8 mouse cellular contexts compared by ENCODE assay signal in genomic region chr19:59208475-59208874, GRCm38 (mm10). TPM values are rescaled to one million over a fixed set of nuclear protein-coding genes. Genes with fewer than 3 reads are reported as not detected.
DNase-seq lines count a peak whose midpoint lies in the region; ATAC-seq and TF ChIP-seq lines count a peak whose summit lies in the region.

No protein-coding gene starts in this region.

- no peaks in the 10 kb centered on the region for H3K79me2 ChIP-seq in heart, adult 2 months (replicated peaks; ENCODE audit: control insufficient read depth, insufficient read depth, low read length)

- no peaks in the 10 kb centered on the region for H3K4me1 ChIP-seq in heart, adult 2 months (ENCODE audit: control insufficient read depth, insufficient read depth, low read length)
- H3K4me1 ChIP-seq in heart, embryonic 10.5 days = peaks cover 5% of the 10 kb centered on the region; the same call in 1 of the 2 replicates
- no peaks in the 10 kb centered on the region for H3K4me1 ChIP-seq in cortical plate, adult 2 months (ENCODE audit: control insufficient read depth, insufficient read depth, low read length)

- no peak overlapping the region for H3K9ac ChIP-seq in heart, adult 2 months (ENCODE audit: low read depth, low read length)

- 29% methylated on average over 5 of the region's 5 CpGs for WGBS in heart, adult 2 months
- 22% methylated on average over 5 of the region's 5 CpGs for WGBS in heart, embryonic 10.5 days

- intact Hi-C loops in heart, adult 2 months (cut with DNase I) = loop anchor here (5.0 kb wide), 1 partner anchor 446 kb away; no protein-coding TSS in a partner anchor

- no peak overlapping the region for H3K4me3 ChIP-seq in heart, adult 2 months
- no peak overlapping the region for H3K4me3 ChIP-seq in heart, embryonic 10.5 days
- H3K4me3 ChIP-seq in cortical plate, adult 2 months (ENCODE audit: insufficient read depth, low read length) = no peak overlapping the region

- DNase-seq in heart, adult 2 months = peak; percentile 27 to 59
- no peak for DNase-seq in heart, embryonic 10.5 days (ENCODE audit: low spot score)
- peak; percentile 54 to 87 for DNase-seq in adrenal gland, adult (ENCODE audit: inconsistent age in 2 of 2, low spot score in 1 of 2)
- DNase-seq in gastrocnemius, postnatal 25 days = peak; percentile 15
- DNase-seq in layer of hippocampus, adult 9-11 months = peak; percentile 52
- DNase-seq in spleen, postnatal 10 days (ENCODE audit: low spot score in 2 of 2) = peak; percentile 44 to 74

- no peaks in the 10 kb centered on the region for H3K9me3 ChIP-seq in heart, embryonic 10.5 days

- no peaks in the 10 kb centered on the region for H3K27me3 ChIP-seq in heart, adult 2 months (ENCODE audit: control insufficient read depth, insufficient read depth, low read length)
- peaks cover 21% of the 10 kb centered on the region for H3K27me3 ChIP-seq in heart, embryonic 10.5 days (ENCODE audit: insufficient read depth, poor library complexity, severe bottlenecking)

- H3K27ac ChIP-seq in heart, adult 2 months = no peak overlapping the region
- no peak overlapping the region for H3K27ac ChIP-seq in heart, embryonic 10.5 days
- no peak overlapping the region for H3K27ac ChIP-seq in cortical plate, adult 2 months (ENCODE audit: insufficient read depth, low read length)

- no peak for TF ChIP-seq POLR2A in heart, adult 2 months (IDR thresholded peaks at IDR 0.05; ENCODE audit: insufficient read depth, low read depth, low read length)
- TF ChIP-seq POLR2A in cortical plate, adult 2 months (IDR thresholded peaks at IDR 0.05; ENCODE audit: extremely low read depth, insufficient read depth, low read length) = no peak

- peak; percentile 84 for TF ChIP-seq CTCF in heart, adult 2 months (IDR thresholded peaks at IDR 0.05)
- TF ChIP-seq CTCF in cortical plate, adult 2 months (IDR thresholded peaks at IDR 0.05; ENCODE audit: extremely low read depth, insufficient read depth, low read length) = peak; percentile 83

- TF ChIP-seq EP300 in heart, adult 2 months (IDR thresholded peaks at IDR 0.05; ENCODE audit: insufficient read depth, low read depth, low read length) = no peak

- H3K36me3 ChIP-seq in heart, adult 2 months (ENCODE audit: control insufficient read depth, insufficient read depth, low read length) = no peaks in the 10 kb centered on the region
- no peaks in the 10 kb centered on the region for H3K36me3 ChIP-seq in heart, embryonic 10.5 days

- peak; percentile 77 for ATAC-seq in megakaryocyte, adult 5-6 weeks (ENCODE audit: poor library complexity, severe bottlenecking)

RNA-seq across cellular contexts. Expression of gene Kcnk18, which starts 10.5 kb away (rescaled TPM):
- total RNA-seq in heart, adult 2 months (2021) = not detected
- not detected in 2 replicates for polyA plus RNA-seq in heart, adult 2 months (2012; rRNA removed)
- not detected in 2 replicates for polyA plus RNA-seq in heart, embryonic 10.5 days (2016; fragmentation: Nextera tagmentation; extraction: Ambion mirVana)
- polyA plus RNA-seq in cortical plate, adult 2 months (2012; rRNA removed) = not detected in 2 replicates
- total RNA-seq in gastrocnemius, postnatal 25 days (2021) = not detected
- total RNA-seq in megakaryocyte, adult 5-6 weeks (2015) = not detected in 2 replicates
- total RNA-seq in megakaryocyte, adult 5-6 weeks (2017) = not detected in 2 replicates

RNA-seq across cellular contexts. Expression of gene Vax1, which starts 38.6 kb away (rescaled TPM):
- not detected for total RNA-seq in heart, adult 2 months (2021)
- not detected in 2 replicates for polyA plus RNA-seq in heart, adult 2 months (2012; rRNA removed)
- not detected in 2 replicates for polyA plus RNA-seq in heart, embryonic 10.5 days (2016; fragmentation: Nextera tagmentation; extraction: Ambion mirVana)
- polyA plus RNA-seq in cortical plate, adult 2 months (2012; rRNA removed) = 0.98 and 1.6 TPM in 2 replicates
- not detected for total RNA-seq in gastrocnemius, postnatal 25 days (2021)
- total RNA-seq in megakaryocyte, adult 5-6 weeks (2015) = not detected in 2 replicates
- not detected in 2 replicates for total RNA-seq in megakaryocyte, adult 5-6 weeks (2017)

RNA-seq across cellular contexts. Expression of gene Slc18a2, which starts 52.2 kb away (rescaled TPM):
- total RNA-seq in heart, adult 2 months (2021) = under 1 TPM; 0.80 to 0.94 TPM
- polyA plus RNA-seq in heart, adult 2 months (2012; rRNA removed) = 0.61 and 0.94 TPM in 2 replicates
- 9.0 and 10.1 TPM in 2 replicates for polyA plus RNA-seq in heart, embryonic 10.5 days (2016; fragmentation: Nextera tagmentation; extraction: Ambion mirVana)
- polyA plus RNA-seq in cortical plate, adult 2 months (2012; rRNA removed) = 0.08 and 0.17 TPM in 2 replicates
- under 1 TPM; 0.13 to 0.15 TPM for total RNA-seq in gastrocnemius, postnatal 25 days (2021)
- total RNA-seq in megakaryocyte, adult 5-6 weeks (2015) = 4.8 and 6.4 TPM in 2 replicates
- 2.2 and 2.5 TPM in 2 replicates for total RNA-seq in megakaryocyte, adult 5-6 weeks (2017)
